Mouse (Mus musculus): ENCODE results near the gene Grk6.

The Grk6 gene

GRCm38 (mm10) chr13:55444937-55445315, at the start of gene Grk6:
TSS of gene Grk6 (plus strand) at chr13:55445072.
- in situ Hi-C loops (cut with MboI; ENCODE audit: low sequenced_read_pairs): no loop called here

- in situ Hi-C loops (cut with MboI; ENCODE audit: low sequenced_read_pairs): no loop called here
Measured at GRCm38 (mm10) chr13:55398088-55398487, 46.8 kb upstream of the Grk6 start, which contains the start of gene Slc34a1. TSS of gene Slc34a1 (plus strand) at chr13:55398187.

- in situ Hi-C loops (cut with MboI; ENCODE audit: low sequenced_read_pairs): no loop called here
Measured at GRCm38 (mm10) chr13:55399300-55400038, 45.4 kb upstream of the Grk6 start.

- in situ Hi-C loops (cut with MboI; ENCODE audit: low sequenced_read_pairs): no loop called here
Measured at GRCm38 (mm10) chr13:55400039-55400346, 44.9 kb upstream of the Grk6 start.

- in situ Hi-C loops (cut with MboI; ENCODE audit: low sequenced_read_pairs): no loop called here
Measured at GRCm38 (mm10) chr13:55403266-55403665, 41.6 kb upstream of the Grk6 start.

- in situ Hi-C loops (cut with MboI; ENCODE audit: low sequenced_read_pairs): no loop called here
Measured at GRCm38 (mm10) chr13:55403935-55404852, 40.7 kb upstream of the Grk6 start.

GRCm38 (mm10) chr13:55404853-55405782, 39.8 kb upstream of the Grk6 start:
- in situ Hi-C loops (cut with MboI; ENCODE audit: low sequenced_read_pairs): no loop called here

- in situ Hi-C loops (cut with MboI; ENCODE audit: low sequenced_read_pairs): no loop called here
Measured at GRCm38 (mm10) chr13:55405783-55406390, 39.0 kb upstream of the Grk6 start.

GRCm38 (mm10) chr13:55407341-55407740, 37.5 kb upstream of the Grk6 start:
- in situ Hi-C loops (cut with MboI; ENCODE audit: low sequenced_read_pairs): no loop called here

- in situ Hi-C loops (cut with MboI; ENCODE audit: low sequenced_read_pairs): no loop called here
Measured at GRCm38 (mm10) chr13:55408546-55409120, 36.2 kb upstream of the Grk6 start.

GRCm38 (mm10) chr13:55411826-55412225, 33.0 kb upstream of the Grk6 start:
- in situ Hi-C loops (cut with MboI; ENCODE audit: low sequenced_read_pairs): loop anchor here (10.0 kb wide), 1 partner anchor 113 kb away; the partner anchor contains the start of gene Dok3

GRCm38 (mm10) chr13:55412643-55413307, 32.1 kb upstream of the Grk6 start:
- in situ Hi-C loops (cut with MboI; ENCODE audit: low sequenced_read_pairs): loop anchor here (10.0 kb wide), 1 partner anchor 112 kb away; the partner anchor contains the start of gene Dok3

GRCm38 (mm10) chr13:55413333-55413732, 31.5 kb upstream of the Grk6 start:
- in situ Hi-C loops (cut with MboI; ENCODE audit: low sequenced_read_pairs): loop anchor here (10.0 kb wide), 1 partner anchor 111 kb away; the partner anchor contains the start of gene Dok3

- in situ Hi-C loops (cut with MboI; ENCODE audit: low sequenced_read_pairs): loop anchor here (10.0 kb wide), 1 partner anchor 110 kb away; the partner anchor contains the start of gene Dok3
Measured at GRCm38 (mm10) chr13:55414743-55415380, 30.0 kb upstream of the Grk6 start, which contains the start of gene Pfn3. TSS of gene Pfn3 (minus strand) at chr13:55415232.

GRCm38 (mm10) chr13:55418004-55418403, 26.9 kb upstream of the Grk6 start:
- in situ Hi-C loops (cut with MboI; ENCODE audit: low sequenced_read_pairs): loop anchor here (10.0 kb wide), 1 partner anchor 107 kb away; the partner anchor contains the start of gene Dok3

- in situ Hi-C loops (cut with MboI; ENCODE audit: low sequenced_read_pairs): loop anchor here (10.0 kb wide), 1 partner anchor 106 kb away; the partner anchor contains the start of gene Dok3
Measured at GRCm38 (mm10) chr13:55419142-55419541, 25.7 kb upstream of the Grk6 start.

GRCm38 (mm10) chr13:55420018-55420932, 24.6 kb upstream of the Grk6 start:
- in situ Hi-C loops (cut with MboI; ENCODE audit: low sequenced_read_pairs): no loop called here

All from CH12F3 (cell line).